Mouse (Mus musculus) T-cell, adult 2 months (primary cell): ENCODE results near the gene Fkbp15.

Experiments
- DNase-seq: peaks from one replicate; pipeline ENCODE4 v3.0.0; 2022; ENCODE audit warnings: low spot score

Gene Fkbp15

GRCm38 (mm10) chr4:62372818-62373520 is 12.6 kb upstream of the Fkbp15 start:
- no peak for DNase-seq

DNA sequence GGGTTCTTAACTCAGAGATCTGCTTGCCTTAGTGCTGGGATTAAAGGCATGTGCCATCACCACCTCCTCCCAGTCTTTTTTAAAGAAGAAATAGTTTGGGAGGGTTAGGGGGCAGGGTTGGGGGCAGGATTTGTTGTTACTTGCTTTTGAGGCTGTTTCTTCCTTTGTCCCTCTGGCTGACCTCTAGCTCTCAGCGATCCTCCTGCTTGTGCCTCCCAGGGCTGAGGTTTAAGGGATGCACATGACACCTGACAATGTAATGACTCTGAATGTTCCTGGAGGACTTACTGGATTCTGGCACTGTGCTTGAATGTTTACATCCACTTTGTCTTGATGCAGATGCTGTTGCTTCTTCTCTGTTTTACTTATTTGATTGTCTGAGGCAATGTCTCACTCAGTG is 12.1 kb upstream of the Fkbp15 start:
- DNase-seq = no peak

DNA sequence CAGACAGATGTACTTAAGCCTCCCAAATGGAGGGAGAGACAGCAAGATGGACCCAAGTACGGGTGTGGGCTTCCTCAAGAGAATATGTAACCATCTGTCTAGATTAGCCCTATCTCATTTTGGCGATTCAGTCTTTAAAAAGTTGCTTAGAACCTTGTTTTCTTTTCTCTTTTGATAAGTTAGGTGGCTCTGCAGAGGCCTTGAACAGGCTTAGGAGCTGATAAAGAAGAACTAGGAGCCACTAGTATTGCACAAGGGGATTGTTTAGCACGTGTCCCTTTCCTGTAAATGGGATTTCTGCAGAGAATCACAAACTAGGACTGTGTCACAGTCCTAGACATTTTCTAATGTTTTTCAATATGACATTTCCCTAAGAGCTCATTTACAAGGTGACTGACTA is 8.7 kb upstream of the Fkbp15 start:
- DNase-seq = no peak

- DNase-seq = no peak
These were observed 7.2 kb upstream of the Fkbp15 start for GRCm38 (mm10) chr4:62367586-62367985.

- DNase-seq = no peak
These were observed 5.9 kb upstream of the Fkbp15 start for GRCm38 (mm10) chr4:62366291-62366690.

DNA sequence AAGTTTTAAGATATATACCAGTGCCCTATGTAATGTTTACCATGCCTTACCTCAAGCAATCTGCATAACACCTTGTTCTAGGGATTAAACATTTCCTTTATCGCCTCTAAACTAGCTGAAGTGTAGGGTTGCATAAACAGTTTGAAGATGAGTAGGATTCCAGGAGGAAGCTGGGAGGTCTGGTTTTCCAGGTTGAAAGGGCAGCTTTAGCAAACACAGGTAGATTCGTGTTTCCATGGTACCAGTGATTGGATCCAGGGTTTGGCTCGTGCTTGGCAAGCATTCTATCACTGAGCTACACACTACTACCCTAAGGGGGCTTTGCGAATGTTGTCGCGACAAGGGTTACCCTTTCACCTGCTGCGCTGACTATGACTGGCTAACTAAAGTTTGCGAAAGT is 4.0 kb upstream of the Fkbp15 start:
- DNase-seq = no peak

DNA sequence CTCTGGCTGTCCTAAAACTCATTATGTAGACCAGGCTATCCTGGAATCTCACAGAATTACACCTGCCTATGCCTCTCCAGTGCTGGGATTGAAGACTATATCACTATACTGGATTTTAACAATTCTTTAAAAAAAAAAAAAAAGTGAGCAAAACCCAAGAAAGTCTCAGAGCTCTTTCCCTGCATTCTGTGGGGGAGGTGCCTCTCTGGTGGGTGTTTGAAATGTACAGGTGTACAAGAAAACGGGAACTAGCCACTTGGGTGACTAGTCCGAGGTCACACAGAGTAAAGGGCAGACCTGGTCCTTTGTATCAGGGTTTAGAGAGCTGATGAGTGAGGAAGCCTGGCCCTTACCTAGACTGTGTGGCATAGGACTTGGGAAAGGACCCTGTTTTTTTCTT is 2.1 kb upstream of the Fkbp15 start:
- no peak for DNase-seq

DNA sequence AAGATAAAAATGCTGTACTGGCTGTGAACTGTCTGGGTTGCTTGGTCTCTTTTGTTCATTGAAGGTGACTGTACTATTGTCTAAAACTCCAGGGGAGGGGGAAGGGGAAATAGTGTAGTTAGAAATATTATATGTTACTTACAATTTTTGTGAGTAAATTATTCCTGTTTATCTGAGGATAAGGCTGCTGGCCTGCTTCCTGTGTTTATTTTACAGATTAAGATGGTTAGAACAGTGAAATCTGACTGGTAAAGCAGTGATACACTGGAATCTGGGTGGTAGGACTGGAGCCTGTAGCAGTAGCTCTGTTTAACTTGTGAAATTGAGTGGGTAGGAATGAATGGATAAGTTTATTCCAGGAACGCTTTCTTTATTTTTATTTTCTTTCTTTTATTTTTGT is 1.6 kb upstream of the Fkbp15 start:
- DNase-seq = no peak

DNA sequence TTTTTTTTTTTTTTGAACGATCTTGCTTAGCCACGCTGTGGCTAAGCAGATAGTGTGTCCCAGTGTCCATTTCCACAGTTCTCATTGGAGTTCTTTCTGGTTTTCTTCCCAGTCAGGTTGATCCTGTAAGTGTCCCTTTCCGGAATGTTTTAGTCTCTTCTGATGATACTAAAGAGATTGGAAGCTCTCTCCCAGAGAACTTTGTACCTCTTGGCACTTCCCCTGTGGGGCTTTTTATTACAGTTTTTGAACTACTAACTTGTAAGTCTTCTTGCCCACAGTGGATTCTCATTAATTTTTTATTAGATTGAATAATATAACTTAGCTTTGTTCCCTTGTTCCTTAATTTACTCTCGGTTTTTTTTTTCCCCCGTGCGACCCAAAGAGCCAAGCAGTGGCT is 1.2 kb upstream of the Fkbp15 start:
- DNase-seq = no peak

GRCm38 (mm10) chr4:62360805-62361455 is 582 bp upstream of the Fkbp15 start:
- no peak for DNase-seq

DNA sequence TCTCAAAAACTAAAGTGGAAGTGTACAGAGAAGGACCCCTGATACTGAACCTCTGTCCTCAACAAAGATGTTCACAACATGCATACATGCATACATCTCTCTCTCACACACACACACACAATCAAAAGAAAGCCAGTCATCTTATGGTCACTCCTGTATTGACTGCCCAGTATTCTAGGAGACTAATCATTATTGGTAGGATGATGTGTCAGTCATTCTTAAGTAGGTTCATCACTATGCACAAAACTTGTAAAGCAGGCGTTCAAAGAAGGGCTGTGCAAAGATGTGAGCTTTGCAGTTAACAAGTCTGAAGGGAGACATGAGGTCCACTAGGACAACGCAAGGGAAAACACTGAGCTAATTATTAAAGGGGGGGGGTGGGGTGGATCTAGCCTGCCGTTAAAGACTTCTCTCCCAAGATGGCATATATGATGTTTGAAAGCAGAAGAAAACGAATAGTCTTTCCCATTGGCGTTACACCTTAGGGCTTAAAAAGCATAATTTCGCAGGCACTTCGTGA is 1.0 kb downstream of the Fkbp15 start:
- DNase-seq = no peak

DNA sequence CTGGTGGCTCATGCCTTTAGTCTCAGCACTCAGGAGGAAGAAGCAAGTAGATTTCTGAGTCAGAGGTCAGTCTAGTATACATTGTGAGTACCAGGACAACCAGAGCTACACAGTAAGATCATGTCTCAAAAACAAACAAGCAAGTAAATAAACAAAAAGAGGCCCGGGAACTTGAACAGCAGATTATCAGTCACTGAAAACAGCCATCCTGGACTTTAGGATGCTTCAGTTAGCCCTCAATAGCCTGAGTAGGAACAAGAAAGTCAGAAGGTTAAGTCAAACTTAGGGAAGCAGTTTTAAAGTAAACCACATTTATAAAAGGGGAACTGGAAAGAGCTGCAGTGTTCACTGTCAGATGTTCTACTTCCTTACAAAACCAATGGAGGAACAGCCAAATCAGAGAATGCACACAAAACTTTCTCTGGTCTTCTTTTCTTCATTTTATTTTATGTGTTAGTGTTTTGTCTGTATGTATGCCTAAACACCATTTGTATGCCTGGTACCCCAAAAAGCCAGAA is 2.7 kb downstream of the Fkbp15 start:
- no peak for DNase-seq

DNA sequence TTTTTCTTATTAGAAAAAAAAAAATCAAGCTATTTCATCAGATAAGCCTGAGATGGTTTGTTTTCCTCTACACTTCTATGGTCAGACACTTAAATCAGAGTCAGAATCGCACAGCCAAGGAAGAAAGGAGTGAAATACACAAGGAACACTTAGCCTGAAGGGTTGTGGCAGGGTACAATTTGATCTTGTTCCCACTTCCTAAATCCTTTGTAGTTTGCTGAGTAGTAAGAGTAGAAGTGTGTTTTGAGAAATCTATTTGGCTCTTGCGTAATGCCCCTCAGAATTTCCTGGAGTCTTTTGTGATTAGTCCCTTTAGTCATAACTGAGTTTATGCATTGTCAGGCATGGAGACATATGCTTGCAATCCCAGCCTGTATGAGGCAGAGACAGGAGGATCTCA is 11.0 kb downstream of the Fkbp15 start:
- DNase-seq = no peak

DNA sequence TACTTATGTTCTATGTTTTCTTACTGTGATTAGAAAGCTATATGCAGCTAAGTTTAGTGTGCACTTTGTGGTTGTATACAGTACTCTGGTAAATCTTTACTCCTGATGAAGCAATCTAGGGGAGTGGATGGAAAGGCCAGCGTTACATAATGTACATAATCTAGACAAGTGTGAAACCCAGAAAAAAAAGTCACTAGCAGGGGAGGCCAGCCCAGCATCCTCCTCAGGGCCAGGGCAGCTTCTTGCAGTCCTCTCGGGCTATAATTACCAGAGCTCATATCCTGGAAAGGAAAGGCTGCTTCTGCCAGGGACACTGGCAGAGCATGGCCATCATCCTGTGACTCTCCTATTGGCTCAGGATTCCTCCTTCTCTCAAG is 12.0 kb downstream of the Fkbp15 start:
- DNase-seq = no peak

DNA sequence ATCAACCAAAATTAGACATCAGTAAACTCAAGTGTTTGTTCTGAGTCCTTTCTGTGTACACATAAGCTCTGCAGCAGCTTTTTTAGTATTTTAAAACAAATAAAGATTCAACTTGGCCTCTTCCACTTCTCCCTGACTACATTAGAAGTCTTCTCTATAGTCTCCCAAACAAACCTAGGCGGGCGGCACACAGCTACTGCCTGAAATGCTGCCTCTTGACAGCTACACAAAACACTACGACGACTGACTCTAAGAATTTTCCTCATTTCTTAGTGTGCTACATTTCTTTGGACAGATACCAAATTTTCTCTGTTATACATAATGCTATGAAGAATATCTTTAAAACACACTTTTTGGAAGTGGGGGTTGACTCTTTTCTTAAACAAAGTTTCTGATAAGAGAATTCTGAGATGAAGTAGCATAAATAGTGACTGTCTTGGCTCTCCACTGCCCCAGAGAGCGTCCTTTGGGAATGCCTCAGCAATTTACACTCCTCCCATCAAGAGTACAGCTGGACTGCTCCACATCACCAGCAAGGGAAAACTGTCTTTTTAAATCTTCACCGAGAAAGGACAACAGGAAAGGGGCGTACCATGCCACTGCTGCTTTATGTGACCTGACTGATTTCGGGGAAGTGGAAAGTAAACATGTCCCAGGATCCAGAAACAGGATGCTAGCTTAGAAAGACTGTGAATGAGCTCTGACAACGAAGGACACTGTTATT is 12.6 kb downstream of the Fkbp15 start:
- no peak for DNase-seq

- no peak for DNase-seq
These were observed 14.5 kb downstream of the Fkbp15 start for GRCm38 (mm10) chr4:62345827-62346226.

- peak; percentile 19 for DNase-seq
These were observed 16.3 kb downstream of the Fkbp15 start for GRCm38 (mm10) chr4:62344000-62344399.

DNA sequence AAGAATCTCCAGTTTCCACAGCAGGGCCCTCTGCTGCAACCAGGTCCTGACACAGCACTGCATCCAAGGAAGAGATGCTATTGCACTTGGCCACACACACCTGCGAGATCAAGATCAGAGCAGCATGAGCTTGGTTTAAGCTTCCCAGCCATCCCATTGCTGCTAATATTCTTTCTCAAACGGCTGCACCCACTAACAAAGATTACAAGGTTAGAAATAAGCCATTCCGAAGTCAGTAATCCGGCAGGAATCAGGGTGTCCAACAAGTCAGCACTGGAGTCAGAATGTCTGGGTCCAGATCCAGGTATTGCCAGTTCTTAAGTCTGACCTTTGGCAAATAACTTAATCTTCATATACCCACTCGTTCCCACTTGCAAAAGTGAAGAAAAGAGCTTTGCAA is 21.8 kb downstream of the Fkbp15 start:
- no peak for DNase-seq

- no peak for DNase-seq
These were observed 28.4 kb downstream of the Fkbp15 start for GRCm38 (mm10) chr4:62331977-62332376.

GRCm38 (mm10) chr4:62328941-62329660 is 31.2 kb downstream of the Fkbp15 start:
- DNase-seq = no peak

DNA sequence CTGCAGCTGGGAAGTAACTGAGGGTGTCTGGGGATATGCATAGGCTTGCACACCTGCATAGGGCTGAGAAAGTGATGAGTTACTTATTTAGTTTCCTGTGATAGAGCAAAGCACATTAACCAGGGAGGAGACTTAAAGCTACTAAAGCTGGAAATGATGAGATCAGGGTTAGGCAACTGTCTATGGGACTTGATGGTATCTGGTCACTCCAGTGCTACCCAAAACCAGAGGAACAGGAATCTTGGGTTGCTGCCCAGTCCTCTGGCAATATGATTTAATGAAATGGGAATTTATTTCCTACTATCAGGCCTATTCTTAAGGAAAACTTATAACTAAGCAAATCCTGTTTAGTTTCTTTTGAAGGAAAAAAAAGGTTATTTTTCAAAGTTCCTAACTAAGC is 34.2 kb downstream of the Fkbp15 start:
- DNase-seq = no peak

DNA sequence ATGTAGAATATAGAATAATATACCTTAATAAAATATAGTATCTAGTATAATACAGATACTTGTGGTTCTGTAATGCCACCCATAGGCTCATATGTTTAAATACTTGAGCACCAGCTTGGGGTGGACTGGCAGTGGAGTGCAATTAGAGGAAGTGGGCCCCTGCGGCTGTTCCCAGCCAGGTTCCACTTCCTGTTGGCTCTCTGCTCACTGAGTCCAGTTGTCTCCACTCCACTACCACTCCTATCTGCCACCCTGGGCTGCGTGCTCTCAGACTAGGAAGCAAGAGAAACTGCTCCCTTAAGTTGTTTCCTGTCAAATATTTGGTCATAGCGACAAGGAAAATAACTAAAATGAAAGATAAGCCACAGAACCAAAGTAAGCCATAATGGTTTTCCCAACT is 37.7 kb downstream of the Fkbp15 start:
- no peak for DNase-seq
